Comparison of ENCODE assay signal across 7 mouse cellular contexts in the genomic region with DNA sequence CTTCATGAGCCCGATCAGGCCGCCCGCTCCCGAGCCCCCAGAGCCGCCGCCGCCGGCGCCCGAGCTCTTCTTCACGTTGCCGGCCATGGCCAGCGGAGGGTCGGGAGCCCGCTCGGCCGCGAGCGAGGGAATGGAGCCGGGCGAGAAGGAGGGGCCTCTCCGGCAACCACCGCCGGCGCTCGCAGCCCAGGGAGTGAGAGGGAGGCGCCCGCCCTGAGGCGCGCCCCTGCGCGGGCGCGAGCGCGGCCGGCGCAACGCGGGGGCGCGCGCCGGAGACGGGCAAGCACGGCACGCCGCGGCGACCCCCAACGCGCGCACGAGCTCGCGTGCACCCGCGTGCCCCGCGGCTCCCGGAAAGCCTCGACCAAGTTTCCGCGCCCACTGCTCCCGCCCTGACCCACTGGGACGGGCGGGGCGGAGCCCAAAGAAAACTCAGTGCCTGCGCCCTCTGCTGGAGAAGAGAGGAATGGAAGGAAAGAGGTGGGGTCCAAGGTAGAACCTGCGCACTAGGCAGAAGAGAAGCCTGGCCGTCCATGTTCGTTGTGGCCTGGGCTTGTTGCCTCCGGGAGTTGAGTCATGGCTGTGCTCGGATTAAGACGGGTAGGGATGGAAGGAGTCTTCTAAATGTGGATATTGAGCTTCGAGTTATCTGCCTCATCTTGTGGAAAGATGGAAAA. TPM values are rescaled to one million over a fixed set of nuclear protein-coding genes. Genes with fewer than 3 reads are reported as not detected.
DNase-seq lines count a peak whose midpoint lies in the region; ATAC-seq lines count a peak whose summit lies in the region.

A gene (minus strand): TSS at position 248 of the 677 bp plus-strand sequence.

- H3K9me3 ChIP-seq in embryonic facial prominence, embryonic 12.5 days: no peaks in the 10 kb centered on the region
- no peaks in the 10 kb centered on the region for H3K9me3 ChIP-seq in limb, embryonic 11.5 days (ENCODE audit: control insufficient read depth, low read length)
- no peaks in the 10 kb centered on the region for H3K9me3 ChIP-seq in midbrain, embryonic 14.5 days (ENCODE audit: control insufficient read depth, low read length)

- H3K9ac ChIP-seq in embryonic facial prominence, embryonic 12.5 days: peak within 1 kb of the TSS; percentile 78
- peak within 1 kb of the TSS; percentile 91 for H3K9ac ChIP-seq in limb, embryonic 11.5 days (ENCODE audit: low read length)
- peak within 1 kb of the TSS; percentile 90 for H3K9ac ChIP-seq in midbrain, embryonic 14.5 days (replicated peaks; ENCODE audit: low read length)

- no peaks in the 10 kb centered on the region for H3K36me3 ChIP-seq in embryonic facial prominence, embryonic 12.5 days
- no peaks in the 10 kb centered on the region for H3K36me3 ChIP-seq in limb, embryonic 11.5 days (ENCODE audit: control insufficient read depth, insufficient read depth, low read length)
- H3K36me3 ChIP-seq in midbrain, embryonic 14.5 days (ENCODE audit: control insufficient read depth, insufficient read depth, low read length): no peaks in the 10 kb centered on the region

- peaks cover 11% of the 10 kb centered on the region for H3K4me1 ChIP-seq in embryonic facial prominence, embryonic 12.5 days
- H3K4me1 ChIP-seq in limb, embryonic 11.5 days (ENCODE audit: control insufficient read depth, insufficient read depth, low read length): peaks cover 7% of the 10 kb centered on the region; the same call in 1 of the 2 replicates
- peaks cover 14% of the 10 kb centered on the region for H3K4me1 ChIP-seq in midbrain, embryonic 14.5 days (ENCODE audit: control insufficient read depth, insufficient read depth, low read length)

- H3K27ac ChIP-seq in embryonic facial prominence, embryonic 12.5 days: peak within 1 kb of the TSS; percentile 96
- peak within 1 kb of the TSS; percentile 86 for H3K27ac ChIP-seq in limb, embryonic 11.5 days (replicated peaks; ENCODE audit: low read depth, low read length)
- peak within 1 kb of the TSS; percentile 96 for H3K27ac ChIP-seq in midbrain, embryonic 14.5 days (replicated peaks; ENCODE audit: low read depth, low read length)

- H3K4me3 ChIP-seq in embryonic facial prominence, embryonic 12.5 days: peak within 1 kb of the TSS; percentile 78
- H3K4me3 ChIP-seq in limb, embryonic 11.5 days (ENCODE audit: low read depth, low read length): peak within 1 kb of the TSS; percentile 85
- peak within 1 kb of the TSS; percentile 84 for H3K4me3 ChIP-seq in midbrain, embryonic 14.5 days (replicated peaks; ENCODE audit: low read depth, low read length)

- peak; percentile 90 for ATAC-seq in embryonic facial prominence, embryonic 12.5 days (ENCODE audit: insufficient number of reproducible peaks, insufficient read depth, low FRiP score, low TSS enrichment)
- ATAC-seq in limb, embryonic 11.5 days (ENCODE audit: insufficient number of reproducible peaks, low FRiP score, low TSS enrichment, low read depth): peak; percentile 94
- ATAC-seq in midbrain, embryonic 14.5 days (ENCODE audit: low FRiP score, low TSS enrichment): peak; percentile 94

- H3K27me3 ChIP-seq in embryonic facial prominence, embryonic 12.5 days: no peaks in the 10 kb centered on the region
- no peaks in the 10 kb centered on the region for H3K27me3 ChIP-seq in limb, embryonic 11.5 days (ENCODE audit: control insufficient read depth, insufficient read depth, low read length)
- H3K27me3 ChIP-seq in midbrain, embryonic 14.5 days (ENCODE audit: control insufficient read depth, insufficient read depth, low read length): no peaks in the 10 kb centered on the region

- peak within 1 kb of the TSS; percentile 60 for H3K4me2 ChIP-seq in embryonic facial prominence, embryonic 12.5 days (replicated peaks)
- H3K4me2 ChIP-seq in limb, embryonic 11.5 days (ENCODE audit: low read depth, severe bottlenecking): peak within 1 kb of the TSS; percentile 52
- peak within 1 kb of the TSS; percentile 81 for H3K4me2 ChIP-seq in midbrain, embryonic 14.5 days (ENCODE audit: low read length)

- DNase-seq in adrenal gland, postnatal 25 days: peak; percentile 97
- peak; percentile 100 for DNase-seq in heart, adult 11 months
- DNase-seq in kidney, adult 18-20 months: peak; percentile 99
- DNase-seq in limb, embryonic 11.5 days (ENCODE audit: low spot score): peak; percentile 100
- DNase-seq in midbrain, embryonic 14.5 days: peak; percentile 100
- DNase-seq in spleen, adult 18-20 months: peak; percentile 96 to 97

- 0% methylated on average over 39 of the region's 76 CpGs for WGBS in embryonic facial prominence, embryonic 12.5 days
- under 1% methylated on average over 67 of the region's 76 CpGs for WGBS in limb, embryonic 11.5 days
- WGBS in midbrain, embryonic 14.5 days: under 1% methylated on average over 70 of the region's 76 CpGs

RNA-seq across cellular contexts. Expression of the gene that starts here (rescaled TPM):
- total RNA-seq in adrenal gland, postnatal 25 days (2021): 32.7 and 36.2 TPM in 2 replicates
- polyA plus RNA-seq in embryonic facial prominence, embryonic 12.5 days (2016; fragmentation: Nextera tagmentation; extraction: Ambion mirVana): 19.6 and 20.3 TPM in 2 replicates
- 19.2 and 21.7 TPM in 2 replicates for polyA plus RNA-seq in limb, embryonic 11.5 days (2014; fragmentation: Nextera tagmentation; extraction: Ambion mirVana)
- 20.1 and 27.6 TPM in 2 replicates for polyA plus RNA-seq in midbrain, embryonic 14.5 days (2014; fragmentation: Nextera tagmentation; extraction: Ambion mirVana)

Comparison
In these comparisons a context has a peak if more than half of its experiments do, and no peak if none do; other contexts are left out.
1. Peak in every context shown above with its lines: DNase-seq, ATAC-seq, H3K4me3 ChIP-seq and H3K27ac ChIP-seq.